Mouse (Mus musculus) Patski (cell line): Measurements from ENCODE around the gene Avl9. TPM values are rescaled to one million over a fixed set of nuclear protein-coding genes. Genes with fewer than 3 reads are reported as not detected.

Experiments used
- ATAC-seq: fragments of 100-300 bp; one replicate; pipeline ENCODE4 v1.8.0; 2021
- CTCF ChIA-PET: fragments of 350-600 bp; sonication (Branson Sonifier 250); formaldehyde crosslinking; loops from one replicate; lab custom pipeline; 2022; ENCODE audit warnings: inconsistent platforms; lab: Charles Lee
- POLR2A ChIA-PET: fragments of 350-600 bp; sonication (Branson Sonifier 250); formaldehyde crosslinking; loops from one replicate; lab custom pipeline; 2022; ENCODE audit warnings: antibody characterized with exemption, inconsistent platforms; lab: Charles Lee
- DNase-seq: peaks from one replicate; pipeline ENCODE4 v3.0.0-alpha.2; 2011; ENCODE audit warnings: low read depth, low spot score
- H3K27me3 ChIP-seq: fragments of 371-371 bp; one replicate; pipeline ENCODE4 v1.5.1; 2021
- CTCF ChIP-seq: fragments of 100-300 bp; IDR thresholded peaks from one replicate; pipeline ENCODE4 v1.5.1; 2021
- in situ Hi-C: fragments of 300-500 bp; cut with MboI; formaldehyde crosslinking; loops from 3 replicates; pipeline ENCODE4 v1.11.1; 2018; ENCODE audit warnings: low pct_unique_long_range_greater_than_20kb, mixed read lengths
- polyA plus RNA-seq: library from polyadenylated mRNA; unstranded; gene quantifications from one replicate; pipeline ENCODE4 v1.2.3, GENCODE M21; 2021

Avl9 gene
- polyA plus RNA-seq = 21.1 TPM

DNA sequence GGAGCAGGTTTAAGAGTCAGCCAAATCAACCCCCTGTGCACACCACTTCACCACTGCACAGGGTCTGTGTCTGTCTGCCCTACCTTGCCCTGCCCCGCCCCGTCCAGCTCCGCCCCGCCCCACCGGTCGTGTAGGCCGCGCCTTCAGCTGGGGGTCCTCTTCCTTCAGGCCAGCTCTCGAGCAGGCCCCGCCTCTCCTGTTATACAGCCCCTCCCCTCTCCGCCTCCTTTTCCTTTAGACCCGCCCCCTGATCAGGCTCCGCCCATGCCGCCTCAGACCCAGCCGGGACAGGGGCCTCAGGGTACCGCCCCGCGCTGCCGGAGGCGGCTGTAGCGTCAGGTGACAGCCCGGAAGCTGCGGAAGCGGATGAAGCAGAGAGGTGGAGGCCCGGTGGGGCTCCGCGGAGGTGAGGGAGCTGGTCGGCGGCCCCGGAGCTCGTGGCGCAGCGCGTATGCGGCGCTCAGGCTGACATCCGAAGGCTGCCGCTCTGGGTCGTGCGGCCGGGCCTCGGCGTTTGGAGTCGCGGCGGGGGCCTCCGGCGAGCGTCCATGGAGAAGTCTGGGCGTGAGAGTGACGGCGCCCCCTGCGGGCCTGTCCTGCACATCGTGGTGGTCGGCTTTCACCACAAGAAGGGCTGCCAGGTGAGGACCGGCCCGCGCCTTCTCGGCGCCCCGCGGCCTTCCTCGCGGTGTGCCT lies at the start of gene Avl9:
Gene Avl9, plus strand, starts transcription at position 326 of the 696 bp plus-strand sequence.
- peak; percentile 100 for TF ChIP-seq CTCF
- peaks cover 10% of the 10 kb centered on the region for H3K27me3 ChIP-seq
- ChIA-PET CTCF (interaction anchor here (0.7 to 3.6 kb wide), 5 partner anchors 14 to 27 kb away, joined by 3 to 16 read pairs (median 5); no protein-coding TSS in a partner anchor), POLR2A (interaction anchor here (1.1 to 1.4 kb wide), 2 partner anchors 10 to 82 kb away, joined by 3 to 4 read pairs; partner anchors contain the start of gene Lsm5)
- in situ Hi-C loops = no loop called here
- ATAC-seq = peak; percentile 96
- DNase-seq = peak; percentile 81

DNA sequence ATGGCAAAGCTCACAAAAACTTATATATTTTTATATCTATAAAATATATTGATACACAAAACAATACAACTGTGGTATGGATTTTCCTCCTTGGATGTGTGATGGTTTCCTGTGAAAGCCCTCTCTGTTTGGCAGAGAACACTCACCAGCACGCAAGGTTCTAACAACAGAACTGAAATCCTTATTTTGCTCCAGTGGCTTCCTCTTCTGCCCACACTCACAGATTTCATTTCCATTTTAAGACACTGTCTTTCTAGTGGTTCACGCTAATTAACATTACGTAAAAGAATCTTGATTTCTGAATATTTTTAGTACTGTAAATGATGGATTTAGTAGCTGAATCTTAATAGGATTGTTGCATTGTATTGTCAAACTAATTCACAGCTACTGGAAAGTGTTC lies 26.5 kb upstream of the Avl9 start:
- ChIA-PET CTCF (interaction anchor here (0.6 kb wide), 1 partner anchor 27 kb away, joined by 3 read pairs; no protein-coding TSS in a partner anchor), POLR2A (no interaction called here)
- H3K27me3 ChIP-seq = peaks cover 15% of the 10 kb centered on the region
- DNase-seq (no peak), ATAC-seq (no peak)
- in situ Hi-C loops = loop anchor here (10.0 kb wide), 1 partner anchor 623 kb away; no protein-coding TSS in a partner anchor
- TF ChIP-seq CTCF = no peak

- in situ Hi-C loops = loop anchor here (5.0 kb wide), 1 partner anchor 214 kb away; no protein-coding TSS in a partner anchor
- ChIA-PET POLR2A (no interaction called here), CTCF (interaction anchor here (0.7 to 2.8 kb wide), 12 partner anchors 9 to 623 kb away, joined by 3 to 33 read pairs (median 4); partner anchors contain the start of gene Lsm5)
- no peak for DNase-seq
- peaks cover 8% of the 10 kb centered on the region for H3K27me3 ChIP-seq
- peak; percentile 87 for TF ChIP-seq CTCF
- ATAC-seq = no peak
Measured at GRCm38 (mm10) chr6:56691205-56691604, 23.5 kb upstream of the Avl9 start.

DNA sequence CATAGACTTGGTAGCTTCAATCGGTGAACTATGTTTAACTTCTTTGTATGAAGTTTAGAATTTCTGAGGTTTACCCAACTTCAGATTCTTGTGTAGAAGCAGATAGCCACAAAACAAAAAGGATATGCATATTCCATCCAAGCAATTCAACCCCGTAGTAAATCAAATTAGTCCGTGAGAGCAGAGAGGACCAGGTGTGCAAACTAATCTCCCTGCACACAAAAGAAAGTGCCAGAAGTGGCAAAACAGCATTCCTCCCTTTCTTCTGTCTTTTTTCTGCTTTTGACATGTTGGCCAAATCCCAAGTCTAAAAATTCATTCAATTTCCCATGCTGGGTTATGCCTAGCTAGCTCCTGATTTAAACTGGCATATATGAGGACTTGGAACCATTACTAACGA lies 22.3 kb upstream of the Avl9 start:
- ATAC-seq = no peak
- no peak for TF ChIP-seq CTCF
- POLR2A ChIA-PET = no interaction called here
- CTCF ChIA-PET = interaction anchor here (1.3 to 2.8 kb wide), 5 partner anchors 10 to 604 kb away, joined by 3 to 33 read pairs (median 9); partner anchors contain the start of gene Lsm5
- no peak for DNase-seq
- peaks cover 4% of the 10 kb centered on the region for H3K27me3 ChIP-seq
- in situ Hi-C loops = loop anchor here (5.0 kb wide), 1 partner anchor 215 kb away; no protein-coding TSS in a partner anchor

- no peak for TF ChIP-seq CTCF
- POLR2A ChIA-PET = interaction anchor here (1.4 kb wide), 1 partner anchor 11 kb away, joined by 4 read pairs; the partner anchor contains the start of gene Avl9
- ATAC-seq = peak; percentile 88
- CTCF ChIA-PET = interaction anchor here (4.8 kb wide), 1 partner anchor 13 kb away, joined by 33 read pairs; no protein-coding TSS in a partner anchor
- in situ Hi-C loops = no loop called here
- DNase-seq = peak; percentile 53
- H3K27me3 ChIP-seq = peaks cover 5% of the 10 kb centered on the region
Measured at GRCm38 (mm10) chr6:56703931-56704900, 10.5 kb upstream of the Avl9 start, which contains the start of gene Lsm5. Lsm5 (minus strand) TSS chr6:56704710.

- peaks cover 12% of the 10 kb centered on the region for H3K27me3 ChIP-seq
- in situ Hi-C loops = no loop called here
- ATAC-seq (no peak), DNase-seq (no peak)
- no peak for TF ChIP-seq CTCF
- CTCF ChIA-PET = interaction anchor here (1.6 to 3.6 kb wide), 3 partner anchors 14 to 19 kb away, joined by 5 to 16 read pairs (median 7); no protein-coding TSS in a partner anchor
- POLR2A ChIA-PET = interaction anchor here (1.1 kb wide), 1 partner anchor 9 kb away, joined by 4 read pairs; the partner anchor contains the start of gene Lsm5
Measured at GRCm38 (mm10) chr6:56714186-56714573, 519 bp upstream of the Avl9 start.

DNA sequence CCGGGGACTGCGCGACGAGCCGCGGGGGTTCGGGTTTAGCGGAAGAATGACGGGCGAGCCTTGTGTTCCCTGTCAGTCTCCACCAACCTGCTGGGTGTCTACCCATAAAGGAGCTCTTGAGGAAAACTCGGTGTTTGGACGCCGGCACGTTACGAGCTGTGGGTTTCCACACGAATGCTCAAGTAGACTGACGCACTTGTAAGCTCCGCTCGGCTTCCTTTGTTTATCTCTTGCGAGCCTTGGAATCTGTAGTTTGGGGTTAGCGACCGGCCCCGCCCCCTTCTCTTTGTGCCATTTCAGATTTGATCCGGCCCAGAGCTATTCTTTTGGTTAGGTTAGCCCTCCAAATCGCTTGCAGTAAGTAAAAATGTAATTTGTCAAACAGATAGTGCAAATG lies 569 bp downstream of the Avl9 start:
- ATAC-seq (peak; percentile 61), DNase-seq (peak; percentile 19)
- ChIA-PET CTCF (interaction anchor here (0.7 to 3.6 kb wide), 5 partner anchors 13 to 27 kb away, joined by 3 to 16 read pairs (median 5); no protein-coding TSS in a partner anchor), POLR2A (interaction anchor here (1.1 to 1.4 kb wide), 2 partner anchors 11 to 82 kb away, joined by 3 to 4 read pairs; partner anchors contain the start of gene Lsm5)
- TF ChIP-seq CTCF = no peak
- H3K27me3 ChIP-seq = peaks cover 10% of the 10 kb centered on the region
- in situ Hi-C loops = no loop called here

DNA sequence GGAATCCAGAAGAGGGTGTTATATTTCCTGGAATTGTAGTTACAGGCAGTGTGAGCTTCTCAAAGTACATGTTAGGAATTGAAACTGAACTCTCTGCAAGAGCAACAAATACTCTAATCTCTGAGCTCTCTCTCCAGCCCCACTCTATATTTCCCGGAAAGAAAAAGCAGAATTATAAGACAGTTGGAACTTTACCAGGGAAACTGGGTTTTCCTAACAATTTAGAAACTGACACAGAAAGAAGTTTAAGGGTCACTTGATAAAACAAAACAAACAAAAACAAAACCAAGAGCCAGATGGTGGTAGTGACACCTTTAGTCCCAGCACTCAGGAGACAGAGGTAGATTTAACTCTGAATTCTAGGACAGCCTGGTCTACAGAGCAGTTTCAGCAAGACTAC lies 4.4 kb downstream of the Avl9 start:
- no peaks in the 10 kb centered on the region for H3K27me3 ChIP-seq
- POLR2A ChIA-PET = interaction anchor here (0.8 kb wide), 1 partner anchor 19 kb away, joined by 3 read pairs; no protein-coding TSS in a partner anchor
- ATAC-seq = no peak
- CTCF ChIA-PET = interaction anchor here (1.2 to 1.6 kb wide), 2 partner anchors 9 to 14 kb away, joined by 3 to 6 read pairs; no protein-coding TSS in a partner anchor
- in situ Hi-C loops = no loop called here
- no peak for DNase-seq
- no peak for TF ChIP-seq CTCF

DNA sequence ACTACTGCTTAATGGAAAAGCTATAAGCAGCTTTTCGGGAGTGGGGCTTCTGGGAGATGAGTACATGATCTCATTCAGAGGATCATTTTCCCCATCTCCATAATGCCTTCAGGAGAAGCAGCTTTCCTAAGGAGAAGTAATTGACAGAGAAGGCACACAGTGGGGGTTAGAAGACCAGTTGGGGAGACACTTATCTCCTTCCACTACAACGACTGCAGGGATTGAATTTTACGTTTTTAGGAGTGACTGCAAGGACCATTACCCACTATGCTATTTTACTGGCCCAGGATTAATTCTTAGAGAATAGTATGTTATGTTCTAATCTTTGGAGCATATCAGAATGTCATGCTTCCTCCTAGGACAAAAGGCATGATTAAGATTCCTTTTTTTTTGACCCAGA lies 6.2 kb downstream of the Avl9 start:
- no peak for DNase-seq
- ATAC-seq = no peak
- H3K27me3 ChIP-seq = no peaks in the 10 kb centered on the region
- no peak for TF ChIP-seq CTCF
- POLR2A ChIA-PET = no interaction called here
- CTCF ChIA-PET = interaction anchor here (1.1 to 1.9 kb wide), 5 partner anchors 12 to 41 kb away, joined by 3 to 6 read pairs (median 4); no protein-coding TSS in a partner anchor
- in situ Hi-C loops = loop anchor here (10.0 kb wide), 1 partner anchor 194 kb away; no protein-coding TSS in a partner anchor
